Mouse (Mus musculus): ENCODE results near the gene Foxr1. TPM values are rescaled to one million over a fixed set of nuclear protein-coding genes. Genes with fewer than 3 reads are reported as not detected.

Foxr1 gene
- total RNA-seq, 2 experiments from 2014 or later, result not detected

GRCm38 (mm10) chr9:44389273-44389672 lies 51.7 kb downstream of the Foxr1 start:
- peak; percentile 77 for ATAC-seq (replicated peaks; ENCODE audit: low FRiP score, poor library complexity, severe bottlenecking)

DNA sequence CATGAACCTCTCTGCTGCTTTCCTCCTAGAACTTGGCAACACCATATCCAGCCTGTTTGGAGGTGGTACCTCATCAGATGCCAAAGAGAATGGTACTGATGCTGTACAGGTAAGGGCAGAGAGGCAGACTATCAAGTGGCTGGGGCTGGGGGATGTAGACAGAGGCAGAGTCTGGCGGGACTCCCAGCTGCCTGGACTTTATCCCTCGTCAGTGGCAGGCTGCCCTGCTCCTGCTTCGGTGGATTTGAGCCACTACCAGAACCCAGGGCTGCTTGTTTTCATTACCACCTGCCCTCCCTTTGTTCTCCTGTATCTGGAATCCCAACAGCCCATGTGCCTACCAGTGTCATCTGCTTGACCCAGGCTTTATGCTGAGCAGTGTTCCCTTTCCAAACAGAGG lies 53.7 kb downstream of the Foxr1 start:
- ATAC-seq (replicated peaks; ENCODE audit: low FRiP score, poor library complexity, severe bottlenecking), result no peak

GRCm38 (mm10) chr9:44384596-44384995 lies 56.3 kb downstream of the Foxr1 start:
- ATAC-seq (replicated peaks; ENCODE audit: low FRiP score, poor library complexity, severe bottlenecking), result no peak

Other genes starting within 250 kb of the Foxr1 start
- 43.2 TPM in 2 replicates for gene Cbl, start 207.1 kb downstream of the Foxr1 start, total RNA-seq (2015; ENCODE audit: low replicate concordance)
- gene Cbl, start 207.1 kb downstream of the Foxr1 start, total RNA-seq (2017; ENCODE audit: low replicate concordance), result 16.2 and 21.3 TPM in 2 replicates
- gene Ccdc153, start 200.5 kb downstream of the Foxr1 start, total RNA-seq (2015; ENCODE audit: low replicate concordance), result not detected in 2 replicates
- gene Ccdc153, start 200.5 kb downstream of the Foxr1 start, total RNA-seq (2017; ENCODE audit: low replicate concordance), result not detected in 2 replicates
- not detected in 2 replicates for gene Pdzd3, start 189.7 kb downstream of the Foxr1 start, total RNA-seq (2015; ENCODE audit: low replicate concordance)
- not detected in 2 replicates for gene Pdzd3, start 189.7 kb downstream of the Foxr1 start, total RNA-seq (2017; ENCODE audit: low replicate concordance)
- 0.84 and 2.5 TPM in 2 replicates for gene Nlrx1, start 172.5 kb downstream of the Foxr1 start, total RNA-seq (2015; ENCODE audit: low replicate concordance)
- 1.2 and 2.6 TPM in 2 replicates for gene Nlrx1, start 172.5 kb downstream of the Foxr1 start, total RNA-seq (2017; ENCODE audit: low replicate concordance)
- 314 and 326 TPM in 2 replicates for gene Abcg4, start 152.5 kb downstream of the Foxr1 start, total RNA-seq (2015; ENCODE audit: low replicate concordance)
- gene Abcg4, start 152.5 kb downstream of the Foxr1 start, total RNA-seq (2017; ENCODE audit: low replicate concordance), result 111 and 113 TPM in 2 replicates
- 37.5 and 59.1 TPM in 2 replicates for gene Hinfp, start 135.5 kb downstream of the Foxr1 start, total RNA-seq (2015; ENCODE audit: low replicate concordance)
- gene Hinfp, start 135.5 kb downstream of the Foxr1 start, total RNA-seq (2017; ENCODE audit: low replicate concordance), result 35.2 and 65.6 TPM in 2 replicates
- gene C2cd2l, start 120.9 kb downstream of the Foxr1 start, total RNA-seq (2015; ENCODE audit: low replicate concordance), result 46.1 and 54.8 TPM in 2 replicates
- gene C2cd2l, start 120.9 kb downstream of the Foxr1 start, total RNA-seq (2017; ENCODE audit: low replicate concordance), result 70.0 and 83.0 TPM in 2 replicates
- 5.4 and 11.5 TPM in 2 replicates for gene Dpagt1, start 115.1 kb downstream of the Foxr1 start, total RNA-seq (2015; ENCODE audit: low replicate concordance)
- gene Dpagt1, start 115.1 kb downstream of the Foxr1 start, total RNA-seq (2017; ENCODE audit: low replicate concordance), result 1.0 and 7.8 TPM in 2 replicates
- gene H2afx, start 106.4 kb downstream of the Foxr1 start, total RNA-seq (2015; ENCODE audit: low replicate concordance), result 455 and 495 TPM in 2 replicates
- gene H2afx, start 106.4 kb downstream of the Foxr1 start, total RNA-seq (2017; ENCODE audit: low replicate concordance), result 1,704 and 2,100 TPM in 2 replicates
- gene Hmbs, start 96.9 kb downstream of the Foxr1 start, total RNA-seq (2015; ENCODE audit: low replicate concordance), result 2,720 and 2,790 TPM in 2 replicates
- gene Hmbs, start 96.9 kb downstream of the Foxr1 start, total RNA-seq (2017; ENCODE audit: low replicate concordance), result 1,215 and 1,747 TPM in 2 replicates
- 2.5 and 6.7 TPM in 2 replicates for gene Vps11, start 79.5 kb downstream of the Foxr1 start, total RNA-seq (2015; ENCODE audit: low replicate concordance)
- 9.5 and 15.7 TPM in 2 replicates for gene Vps11, start 79.5 kb downstream of the Foxr1 start, total RNA-seq (2017; ENCODE audit: low replicate concordance)
- 15.1 and 40.0 TPM in 2 replicates for gene Hyou1, start 61.6 kb downstream of the Foxr1 start, total RNA-seq (2015; ENCODE audit: low replicate concordance)
- 25.1 and 34.4 TPM in 2 replicates for gene Hyou1, start 61.6 kb downstream of the Foxr1 start, total RNA-seq (2017; ENCODE audit: low replicate concordance)
- 0.72 and 5.0 TPM in 2 replicates for gene Slc37a4, start 44.3 kb downstream of the Foxr1 start, total RNA-seq (2015; ENCODE audit: low replicate concordance)
- gene Slc37a4, start 44.3 kb downstream of the Foxr1 start, total RNA-seq (2017; ENCODE audit: low replicate concordance), result 9.1 and 16.1 TPM in 2 replicates
- 682 and 851 TPM in 2 replicates for gene Rps25, start 34.0 kb downstream of the Foxr1 start, total RNA-seq (2015; ENCODE audit: low replicate concordance)
- 327 and 425 TPM in 2 replicates for gene Rps25, start 34.0 kb downstream of the Foxr1 start, total RNA-seq (2017; ENCODE audit: low replicate concordance)
- 19.5 and 34.8 TPM in 2 replicates for gene Trappc4, start 33.5 kb downstream of the Foxr1 start, total RNA-seq (2015; ENCODE audit: low replicate concordance)
- gene Trappc4, start 33.5 kb downstream of the Foxr1 start, total RNA-seq (2017; ENCODE audit: low replicate concordance), result 5.8 and 52.0 TPM in 2 replicates
- 32.1 and 61.2 TPM in 2 replicates for gene Ccdc84, start 22.6 kb downstream of the Foxr1 start, total RNA-seq (2015; ENCODE audit: low replicate concordance)
- 25.3 and 25.9 TPM in 2 replicates for gene Ccdc84, start 22.6 kb downstream of the Foxr1 start, total RNA-seq (2017; ENCODE audit: low replicate concordance)
- gene Upk2, start 13.8 kb upstream of the Foxr1 start, total RNA-seq (2015; ENCODE audit: low replicate concordance), result not detected in 2 replicates
- not detected in 2 replicates for gene Upk2, start 13.8 kb upstream of the Foxr1 start, total RNA-seq (2017; ENCODE audit: low replicate concordance)
- 0.36 and 2.5 TPM in 2 replicates for gene Bcl9l, start 41.7 kb upstream of the Foxr1 start, total RNA-seq (2015; ENCODE audit: low replicate concordance)
- gene Bcl9l, start 41.7 kb upstream of the Foxr1 start, total RNA-seq (2017; ENCODE audit: low replicate concordance), result 1.2 and 1.7 TPM in 2 replicates
- gene Cxcr5, start 120.7 kb upstream of the Foxr1 start, total RNA-seq (2015; ENCODE audit: low replicate concordance), result 0.42 and 1.4 TPM in 2 replicates
- gene Cxcr5, start 120.7 kb upstream of the Foxr1 start, total RNA-seq (2017; ENCODE audit: low replicate concordance), result 1.8 TPM in 1 of 2 replicates, not detected in the other
- gene Ddx6, start 163.8 kb upstream of the Foxr1 start, total RNA-seq (2015; ENCODE audit: low replicate concordance), result 40.0 and 59.5 TPM in 2 replicates
- 79.5 and 91.5 TPM in 2 replicates for gene Ddx6, start 163.8 kb upstream of the Foxr1 start, total RNA-seq (2017; ENCODE audit: low replicate concordance)
- gene Treh, start 232.1 kb upstream of the Foxr1 start, total RNA-seq (2015; ENCODE audit: low replicate concordance), result not detected in 2 replicates
- gene Treh, start 232.1 kb upstream of the Foxr1 start, total RNA-seq (2017; ENCODE audit: low replicate concordance), result not detected in 2 replicates